Mouse (Mus musculus) midbrain, embryonic 15.5 days (tissue): ENCODE measurements around the gene 3110082I17Rik. TPM values are rescaled to one million over a fixed set of nuclear protein-coding genes. Genes with fewer than 3 reads are reported as not detected.
A peak's percentile ranks its signal among the peaks of the same experiment; 100 is the strongest.

Source experiments
- ATAC-seq: fragments of 200-750 bp; cut with Nextera tagmentation; replicated peaks from 2 replicates; pipeline ENCODE4 v1.8.0; 2017; ENCODE audit warnings: moderate TSS enrichment
- H3K27ac ChIP-seq: fragments of 300-500 bp; sonication (generic); 2 replicates; pipeline ENCODE4 v1.5.1; 2015; ENCODE audit warnings: mild to moderate bottlenecking, inconsistent platforms
- H3K27me3 ChIP-seq: fragments of 300-500 bp; sonication (generic); replicated peaks from 2 replicates; pipeline ENCODE4 v1.6.1; 2015; ENCODE audit warnings: inconsistent platforms
- H3K36me3 ChIP-seq: fragments of 300-500 bp; sonication (generic); replicated peaks from 2 replicates; pipeline ENCODE4 v1.6.1; 2015; ENCODE audit warnings: inconsistent platforms
- H3K4me1 ChIP-seq: fragments of 300-500 bp; sonication (generic); 2 replicates; pipeline ENCODE4 v1.6.1; 2015; ENCODE audit warnings: inconsistent platforms
- H3K4me2 ChIP-seq: fragments of 300-500 bp; sonication (generic); 2 replicates; pipeline ENCODE4 v1.6.1; 2015; ENCODE audit warnings: inconsistent platforms, mild to moderate bottlenecking, moderate library complexity
- H3K4me3 ChIP-seq: fragments of 300-500 bp; sonication (generic); 2 replicates; pipeline ENCODE4 v1.5.1; 2015; ENCODE audit warnings: mild to moderate bottlenecking, inconsistent platforms
- H3K9ac ChIP-seq: fragments of 300-500 bp; sonication (generic); 2 replicates; pipeline ENCODE4 v1.6.1; 2015; ENCODE audit warnings: mild to moderate bottlenecking, inconsistent platforms
- H3K9me3 ChIP-seq: fragments of 300-500 bp; sonication (generic); 2 replicates; pipeline ENCODE4 v1.6.1; 2016; ENCODE audit warnings: inconsistent platforms
- WGBS: fragments of 180-500 bp; shearing (Covaris S2); methylation state at CpG from one replicate; pipeline ENCODE4 v1.1.7; 2015; ENCODE audit warnings: mixed read lengths; 5-methylcytosine and 5-hydroxymethylcytosine counted together
- polyA plus RNA-seq: library from polyadenylated mRNA; unstranded; fragments of >200 nt; fragmentation: Nextera tagmentation; extraction: Ambion mirVana; gene quantifications from 2 replicates; pipeline ENCODE4 v1.2.1, GENCODE M21; 2015

The 3110082I17Rik gene
- polyA plus RNA-seq, 1 experiment from 2014 or later, result 16.7 TPM

GRCm38 (mm10) chr5:139332590-139333272, 127.6 kb downstream of the 3110082I17Rik start:
- no peaks in the 10 kb centered on the region for H3K4me1 ChIP-seq
- no peak overlapping the region for H3K4me3 ChIP-seq
- WGBS, result 84% methylated on average over 8 of the region's 8 CpGs
- ATAC-seq, result no peak
- no peak overlapping the region for H3K9ac ChIP-seq
- no peaks in the 10 kb centered on the region for H3K9me3 ChIP-seq
- H3K4me2 ChIP-seq, result no peak overlapping the region
- no peaks in the 10 kb centered on the region; the same call in 1 of the 2 replicates for H3K27me3 ChIP-seq
- H3K27ac ChIP-seq, result no peak overlapping the region
- peaks cover 12% of the 10 kb centered on the region for H3K36me3 ChIP-seq

- 19% methylated on average over 8 of the region's 8 CpGs for WGBS
- no peak overlapping the region for H3K4me3 ChIP-seq
- H3K36me3 ChIP-seq, result peaks cover 8% of the 10 kb centered on the region
- no peaks in the 10 kb centered on the region for H3K4me1 ChIP-seq
- H3K4me2 ChIP-seq, result no peak overlapping the region
- no peaks in the 10 kb centered on the region for H3K9me3 ChIP-seq
- no peaks in the 10 kb centered on the region; the same call in 1 of the 2 replicates for H3K27me3 ChIP-seq
- H3K27ac ChIP-seq, result no peak overlapping the region
- ATAC-seq, result no peak
- H3K9ac ChIP-seq, result no peak overlapping the region
Measured at GRCm38 (mm10) chr5:139331742-139332141, 128.6 kb downstream of the 3110082I17Rik start.

GRCm38 (mm10) chr5:139330766-139331165, 129.6 kb downstream of the 3110082I17Rik start:
- no peak for ATAC-seq
- Histone ChIP-seq H3K36me3 (peaks cover 4% of the 10 kb centered on the region; the same call in 1 of the 2 replicates), H3K9ac (no peak overlapping the region), H3K27ac (no peak overlapping the region), H3K9me3 (no peaks in the 10 kb centered on the region), H3K4me2 (no peak overlapping the region), H3K4me1 (0 out of 2 replicates have a peak, but pooled peaks cover 1% of the 10 kb centered on the region), H3K27me3 (peaks cover 7% of the 10 kb centered on the region; the same call in 1 of the 2 replicates), H3K4me3 (no peak overlapping the region)
- 71% methylated on average over 7 of the region's 7 CpGs for WGBS

GRCm38 (mm10) chr5:139327634-139328020, 132.7 kb downstream of the 3110082I17Rik start:
- 72% methylated on average over 7 of the region's 7 CpGs for WGBS
- Histone ChIP-seq H3K9ac (no peak overlapping the region), H3K4me3 (no peak overlapping the region), H3K9me3 (no peaks in the 10 kb centered on the region), H3K27ac (no peak overlapping the region), H3K4me1 (peaks cover 19% of the 10 kb centered on the region), H3K4me2 (no peak overlapping the region), H3K36me3 (no peaks in the 10 kb centered on the region), H3K27me3 (peaks cover 14% of the 10 kb centered on the region; the same call in 1 of the 2 replicates)
- ATAC-seq, result no peak

- no peak overlapping the region for H3K4me3 ChIP-seq
- no peak overlapping the region for H3K27ac ChIP-seq
- ATAC-seq, result no peak
- WGBS, result 69% methylated on average over 7 of the region's 7 CpGs
- no peak overlapping the region for H3K9ac ChIP-seq
- peaks cover 14% of the 10 kb centered on the region; the same call in 1 of the 2 replicates for H3K27me3 ChIP-seq
- peaks cover 19% of the 10 kb centered on the region for H3K4me1 ChIP-seq
- H3K36me3 ChIP-seq, result no peaks in the 10 kb centered on the region
- no peak overlapping the region for H3K4me2 ChIP-seq
- no peaks in the 10 kb centered on the region for H3K9me3 ChIP-seq
Measured at GRCm38 (mm10) chr5:139326986-139327633, 133.2 kb downstream of the 3110082I17Rik start.

GRCm38 (mm10) chr5:139326111-139326696, 134.1 kb downstream of the 3110082I17Rik start:
- H3K4me3 ChIP-seq, result no peak overlapping the region

GRCm38 (mm10) chr5:139325395-139325966, 134.8 kb downstream of the 3110082I17Rik start, which contains the start of gene Adap1:
TSS of gene Adap1 (minus strand) at chr5:139325622.
- WGBS, result 3% methylated on average over 53 of the region's 61 CpGs
- Histone ChIP-seq H3K4me1 (peaks cover 19% of the 10 kb centered on the region), H3K27me3 (peaks cover 14% of the 10 kb centered on the region; the same call in 1 of the 2 replicates), H3K27ac (peak within 1 kb of the TSS; percentile 74), H3K4me2 (peak within 1 kb of the TSS; percentile 69), H3K9ac (peak within 1 kb of the TSS; percentile 83), H3K36me3 (no peaks in the 10 kb centered on the region), H3K4me3 (peak within 1 kb of the TSS; percentile 79), H3K9me3 (no peaks in the 10 kb centered on the region)
- ATAC-seq, result peak; percentile 84

More at GRCm38 (mm10) chr5:139326111-139326696, 134.1 kb downstream of the 3110082I17Rik start:
- Histone ChIP-seq H3K4me1 (peaks cover 19% of the 10 kb centered on the region), H3K4me2 (peak overlapping the region; percentile 69; the same call in 1 of the 2 replicates), H3K36me3 (no peaks in the 10 kb centered on the region), H3K27ac (no peak overlapping the region), H3K27me3 (peaks cover 14% of the 10 kb centered on the region; the same call in 1 of the 2 replicates), H3K9ac (no peak overlapping the region; the same call in 1 of the 2 replicates), H3K9me3 (no peaks in the 10 kb centered on the region)
- ATAC-seq, result no peak
- WGBS, result 62% methylated on average over 13 of the region's 13 CpGs

- 2% methylated on average over 53 of the region's 62 CpGs for WGBS
- Histone ChIP-seq H3K27ac (peak overlapping the region; percentile 74), H3K4me2 (peak overlapping the region; percentile 69), H3K4me1 (peaks cover 19% of the 10 kb centered on the region), H3K36me3 (no peaks in the 10 kb centered on the region), H3K27me3 (peaks cover 14% of the 10 kb centered on the region; the same call in 1 of the 2 replicates), H3K4me3 (peak overlapping the region; percentile 79), H3K9me3 (no peaks in the 10 kb centered on the region), H3K9ac (peak overlapping the region; percentile 83)
- ATAC-seq, result peak; percentile 51
Measured at GRCm38 (mm10) chr5:139324691-139325394, 135.5 kb downstream of the 3110082I17Rik start.

GRCm38 (mm10) chr5:139324045-139324491, 136.3 kb downstream of the 3110082I17Rik start:
- Histone ChIP-seq H3K27me3 (peaks cover 14% of the 10 kb centered on the region; the same call in 1 of the 2 replicates), H3K4me3 (peak overlapping the region; percentile 79), H3K9me3 (no peaks in the 10 kb centered on the region), H3K36me3 (no peaks in the 10 kb centered on the region), H3K4me2 (peak overlapping the region; percentile 69), H3K9ac (peak overlapping the region; percentile 83), H3K27ac (peak overlapping the region; percentile 74; the same call in 1 of the 2 replicates), H3K4me1 (peaks cover 19% of the 10 kb centered on the region)
- ATAC-seq, result 0 out of 2 replicates have a peak, but pooled peaks have one; percentile 6
- WGBS, result 47% methylated on average over 5 of the region's 5 CpGs

- H3K9ac ChIP-seq, result no peak overlapping the region
- WGBS, result 83% methylated on average over 9 of the region's 9 CpGs
- H3K27me3 ChIP-seq, result peaks cover 14% of the 10 kb centered on the region; the same call in 1 of the 2 replicates
- no peaks in the 10 kb centered on the region for H3K36me3 ChIP-seq
- H3K4me2 ChIP-seq, result peak overlapping the region; percentile 69
- ATAC-seq, result no peak
- no peak overlapping the region for H3K27ac ChIP-seq
- peak overlapping the region; percentile 79 for H3K4me3 ChIP-seq
- H3K4me1 ChIP-seq, result peaks cover 19% of the 10 kb centered on the region
- H3K9me3 ChIP-seq, result no peaks in the 10 kb centered on the region
Measured at GRCm38 (mm10) chr5:139323260-139323924, 136.9 kb downstream of the 3110082I17Rik start.

GRCm38 (mm10) chr5:139321331-139321730, 139.0 kb downstream of the 3110082I17Rik start:
- Histone ChIP-seq H3K9me3 (no peaks in the 10 kb centered on the region), H3K4me2 (no peak overlapping the region), H3K27ac (no peak overlapping the region), H3K27me3 (peaks cover 13% of the 10 kb centered on the region; the same call in 1 of the 2 replicates), H3K9ac (no peak overlapping the region), H3K36me3 (no peaks in the 10 kb centered on the region), H3K4me3 (no peak overlapping the region), H3K4me1 (peaks cover 19% of the 10 kb centered on the region)
- WGBS, result 82% methylated on average over 6 of the region's 6 CpGs
- no peak for ATAC-seq
